Mouse (Mus musculus): ENCODE measurements around the gene Amdhd2. TPM values are rescaled to one million over a fixed set of nuclear protein-coding genes. Genes with fewer than 3 reads are reported as not detected.
"Not testable (repeated sequence)": the region's sequence is repeated elsewhere in the genome, so short reads cannot be mapped to it uniquely, and the experiment has no call there.

The Amdhd2 gene
- polyA plus RNA-seq, 1 experiment from 2014 or later = 35.6 TPM

- Histone ChIP-seq H3K9ac (no peak overlapping the region), H3K4me1 (peaks cover 9% of the 10 kb centered on the region), H3K27ac (no peak overlapping the region), H3K4me2 (replicated peaks) (no peak overlapping the region), H3K27me3 (no peaks in the 10 kb centered on the region), H3K36me3 (no peaks in the 10 kb centered on the region), H3K4me3 (no peak overlapping the region), H3K9me3 (replicated peaks) (no peaks in the 10 kb centered on the region)
- ATAC-seq (ENCODE audit: low FRiP score) = no peak
- WGBS = 87% methylated on average over 7 of the region's 7 CpGs
These were observed 14.1 kb downstream of the Amdhd2 start for GRCm38 (mm10) chr17:24149421-24149820.

GRCm38 (mm10) chr17:24142897-24143296, 20.7 kb downstream of the Amdhd2 start:
- Histone ChIP-seq H3K4me2 (replicated peaks) (no peak overlapping the region), H3K27ac (no peak overlapping the region), H3K27me3 (no peaks in the 10 kb centered on the region), H3K9ac (no peak overlapping the region), H3K4me1 (peaks cover 20% of the 10 kb centered on the region), H3K36me3 (no peaks in the 10 kb centered on the region), H3K4me3 (no peak overlapping the region; the same call in 1 of the 2 replicates), H3K9me3 (replicated peaks) (no peaks in the 10 kb centered on the region)
- whole genome bisulfite sequencing = 47% methylated on average over 2 of the region's 2 CpGs
- ATAC-seq (ENCODE audit: low FRiP score) = no peak

- ATAC-seq (ENCODE audit: low FRiP score) = peak; percentile 99
- no peaks in the 10 kb centered on the region for H3K36me3 ChIP-seq
- WGBS = under 1% methylated on average over 50 of the region's 57 CpGs
These were observed 22.1 kb downstream of the Amdhd2 start for GRCm38 (mm10) chr17:24141425-24141920.

GRCm38 (mm10) chr17:24140845-24141424, 22.6 kb downstream of the Amdhd2 start:
- peak overlapping the region; percentile 88 for H3K9ac ChIP-seq
- no peaks in the 10 kb centered on the region for H3K27me3 ChIP-seq
- ATAC-seq (ENCODE audit: low FRiP score) = peak; percentile 36
- peak overlapping the region; percentile 83 for H3K27ac ChIP-seq
- H3K4me3 ChIP-seq = peak overlapping the region; percentile 91
- H3K4me2 ChIP-seq (replicated peaks) = peak overlapping the region; percentile 96
- no peaks in the 10 kb centered on the region for H3K36me3 ChIP-seq
- H3K9me3 ChIP-seq (replicated peaks) = no peaks in the 10 kb centered on the region
- 2% methylated on average over 40 of the region's 43 CpGs for WGBS
- H3K4me1 ChIP-seq = peaks cover 22% of the 10 kb centered on the region

More at GRCm38 (mm10) chr17:24141425-24141920, 22.1 kb downstream of the Amdhd2 start:
- peaks cover 22% of the 10 kb centered on the region for H3K4me1 ChIP-seq
- H3K27me3 ChIP-seq = no peaks in the 10 kb centered on the region
- peak overlapping the region; percentile 88 for H3K9ac ChIP-seq
- H3K9me3 ChIP-seq (replicated peaks) = no peaks in the 10 kb centered on the region
- peak overlapping the region; percentile 96 for H3K4me2 ChIP-seq (replicated peaks)
- H3K27ac ChIP-seq = peak overlapping the region; percentile 83
- H3K4me3 ChIP-seq = peak overlapping the region; percentile 91

GRCm38 (mm10) chr17:24139968-24140367, 23.6 kb downstream of the Amdhd2 start:
- H3K9ac ChIP-seq = peak overlapping the region; percentile 88
- peaks cover 22% of the 10 kb centered on the region for H3K4me1 ChIP-seq

GRCm38 (mm10) chr17:24139256-24139655, 24.3 kb downstream of the Amdhd2 start:
- Histone ChIP-seq H3K4me1 (peaks cover 22% of the 10 kb centered on the region), H3K27me3 (no peaks in the 10 kb centered on the region), H3K9me3 (replicated peaks) (no peaks in the 10 kb centered on the region), H3K36me3 (no peaks in the 10 kb centered on the region), H3K9ac (no peak overlapping the region), H3K27ac (no peak overlapping the region), H3K4me3 (no peak overlapping the region), H3K4me2 (replicated peaks) (no peak overlapping the region)
- 89% methylated on average over 3 of the region's 3 CpGs for WGBS
- no peak for ATAC-seq (ENCODE audit: low FRiP score)

More at GRCm38 (mm10) chr17:24139968-24140367, 23.6 kb downstream of the Amdhd2 start:
- 89% methylated on average over 4 of the region's 4 CpGs for WGBS
- H3K27ac ChIP-seq = no peak overlapping the region
- peak overlapping the region; percentile 91; the same call in 1 of the 2 replicates for H3K4me3 ChIP-seq
- no peaks in the 10 kb centered on the region for H3K36me3 ChIP-seq
- no peaks in the 10 kb centered on the region for H3K27me3 ChIP-seq
- no peak for ATAC-seq (ENCODE audit: low FRiP score)
- no peaks in the 10 kb centered on the region for H3K9me3 ChIP-seq (replicated peaks)
- peak overlapping the region; percentile 96 for H3K4me2 ChIP-seq (replicated peaks)

GRCm38 (mm10) chr17:24137226-24137880, 26.2 kb downstream of the Amdhd2 start:
- Histone ChIP-seq H3K27me3 (no peaks in the 10 kb centered on the region), H3K4me3 (no peak overlapping the region), H3K4me1 (peaks cover 21% of the 10 kb centered on the region), H3K9ac (no peak overlapping the region), H3K4me2 (replicated peaks) (no peak overlapping the region), H3K9me3 (replicated peaks) (no peaks in the 10 kb centered on the region), H3K36me3 (no peaks in the 10 kb centered on the region), H3K27ac (no peak overlapping the region)
- 84% methylated on average over 2 of the region's 2 CpGs for WGBS
- no peak for ATAC-seq (ENCODE audit: low FRiP score)

- Histone ChIP-seq H3K36me3 (no peaks in the 10 kb centered on the region), H3K9me3 (replicated peaks) (no peaks in the 10 kb centered on the region), H3K27me3 (no peaks in the 10 kb centered on the region), H3K9ac (no peak overlapping the region), H3K4me1 (0 out of 2 replicates have a peak, but pooled peaks cover 4% of the 10 kb centered on the region), H3K27ac (no peak overlapping the region), H3K4me2 (replicated peaks) (no peak overlapping the region), H3K4me3 (no peak overlapping the region)
- no peak for ATAC-seq (ENCODE audit: low FRiP score)
These were observed 29.5 kb downstream of the Amdhd2 start for GRCm38 (mm10) chr17:24134062-24134461.

GRCm38 (mm10) chr17:24132919-24133318, 30.6 kb downstream of the Amdhd2 start:
- not testable (repeated sequence) for H3K9me3 ChIP-seq (replicated peaks); H3K4me2 ChIP-seq (replicated peaks); ATAC-seq (ENCODE audit: low FRiP score); H3K27ac ChIP-seq; H3K4me1 ChIP-seq; H3K9ac ChIP-seq; H3K36me3 ChIP-seq; H3K4me3 ChIP-seq; H3K27me3 ChIP-seq
- WGBS = 92% methylated on average over 4 of the region's 4 CpGs

- no peak for ATAC-seq (ENCODE audit: low FRiP score)
- no peaks in the 10 kb centered on the region for H3K9me3 ChIP-seq (replicated peaks)
- H3K4me1 ChIP-seq = 0 out of 2 replicates have a peak, but pooled peaks cover 2% of the 10 kb centered on the region
- H3K27me3 ChIP-seq = no peaks in the 10 kb centered on the region
- WGBS = 86% methylated on average over 3 of the region's 3 CpGs
- H3K4me2 ChIP-seq (replicated peaks) = no peak overlapping the region
- no peak overlapping the region for H3K4me3 ChIP-seq
- no peak overlapping the region for H3K9ac ChIP-seq
- no peaks in the 10 kb centered on the region for H3K36me3 ChIP-seq
- no peak overlapping the region for H3K27ac ChIP-seq
These were observed 32.0 kb downstream of the Amdhd2 start for GRCm38 (mm10) chr17:24131570-24131969.

- not testable (repeated sequence) for H3K4me3 ChIP-seq; ATAC-seq (ENCODE audit: low FRiP score); H3K4me2 ChIP-seq (replicated peaks); H3K9me3 ChIP-seq (replicated peaks); H3K27ac ChIP-seq; H3K36me3 ChIP-seq; H3K4me1 ChIP-seq; H3K27me3 ChIP-seq; H3K9ac ChIP-seq
- WGBS = 88% methylated on average over 4 of the region's 4 CpGs
These were observed 34.3 kb downstream of the Amdhd2 start for GRCm38 (mm10) chr17:24129246-24129645.

GRCm38 (mm10) chr17:24127592-24127991, 36.0 kb downstream of the Amdhd2 start:
- Histone ChIP-seq H3K27me3 (no peaks in the 10 kb centered on the region), H3K9ac (no peak overlapping the region), H3K27ac (no peak overlapping the region), H3K9me3 (replicated peaks) (no peaks in the 10 kb centered on the region), H3K36me3 (no peaks in the 10 kb centered on the region), H3K4me2 (replicated peaks) (no peak overlapping the region), H3K4me3 (no peak overlapping the region), H3K4me1 (0 out of 2 replicates have a peak, but pooled peaks cover 2% of the 10 kb centered on the region)
- no peak for ATAC-seq (ENCODE audit: low FRiP score)
- 92% methylated on average over 1 of the region's 1 CpGs for WGBS
